Mouse (Mus musculus) C2C12 (cell line): Measurements from ENCODE around the gene Ppp1r11. TPM values are rescaled to one million over a fixed set of nuclear protein-coding genes. Genes with fewer than 3 reads are reported as not detected.
"Not testable (repeated sequence)": the region's sequence is repeated elsewhere in the genome, so short reads cannot be mapped to it uniquely, and the experiment has no call there.

Experiments used
- H3K27me3 ChIP-seq: one replicate; pipeline ENCODE4 v1.6.1; 2011; ENCODE audit not compliant: control insufficient read depth, insufficient read depth, insufficient read length
- H3K36me3 ChIP-seq: one replicate; pipeline ENCODE4 v1.6.1; 2011; ENCODE audit not compliant: control insufficient read depth, insufficient read depth
- H3K4me3 ChIP-seq: one replicate; pipeline ENCODE4 v1.5.1; 2011; ENCODE audit warnings: mild to moderate bottlenecking, control low read depth; ENCODE audit not compliant: poor library complexity, insufficient read depth, severe bottlenecking
- H3K79me2 ChIP-seq: one replicate; pipeline ENCODE4 v1.6.1; 2011; ENCODE audit not compliant: control insufficient read depth, insufficient read depth
- H3K79me3 ChIP-seq: one replicate; pipeline ENCODE4 v1.6.1; 2011; ENCODE audit warnings: low read depth, control low read depth
- H3ac ChIP-seq: one replicate; pipeline ENCODE3; 2011; ENCODE audit warnings: low read depth; ENCODE audit not compliant: control insufficient read depth, insufficient read length
- CEBPB ChIP-seq: IDR thresholded peaks from one replicate; pipeline ENCODE4 v1.6.1; 2011; ENCODE audit warnings: low read depth, mild to moderate bottlenecking, control low read depth, moderate library complexity
- CTCF ChIP-seq: IDR thresholded peaks from one replicate; pipeline ENCODE4 v1.5.1; 2011; ENCODE audit not compliant: control insufficient read depth, insufficient read depth, insufficient read length
- FOSL1 ChIP-seq: IDR thresholded peaks from one replicate; pipeline ENCODE4 v1.8.0; 2011; ENCODE audit warnings: mild to moderate bottlenecking, low read length; ENCODE audit not compliant: poor library complexity, insufficient read depth, severe bottlenecking
- MAX ChIP-seq: IDR thresholded peaks from one replicate; pipeline ENCODE4 v1.6.1; 2011; ENCODE audit warnings: mild to moderate bottlenecking, control low read depth
- MYOD1 ChIP-seq: IDR thresholded peaks from one replicate; pipeline ENCODE4 v1.6.1; 2011; ENCODE audit warnings: low read depth; ENCODE audit not compliant: control insufficient read depth, insufficient read length
- MYOG ChIP-seq: IDR thresholded peaks from one replicate; pipeline ENCODE4 v1.6.1; 2011; ENCODE audit not compliant: control insufficient read depth, insufficient read length; ENCODE audit errors: extremely low read depth
- USF1 ChIP-seq: IDR thresholded peaks from one replicate; pipeline ENCODE4 v1.6.1; 2011; ENCODE audit warnings: low read depth, mild to moderate bottlenecking, control low read depth, moderate library complexity
- polyA plus RNA-seq: library from polyadenylated mRNA; unstranded; fragments of >200 nt; fragmentation: generic; extraction: Trizol; gene quantifications from one replicate; pipeline ENCODE4 v1.2.1, GENCODE M21; 2012; ENCODE audit warnings: missing spikeins

Gene Ppp1r11
- polyA plus RNA-seq, 1 experiment: 181 TPM

- no peaks in the 10 kb centered on the region for H3K79me2 ChIP-seq
- H3K4me3 ChIP-seq: no peak overlapping the region
- no peaks in the 10 kb centered on the region for H3K27me3 ChIP-seq
- TF ChIP-seq MAX (no peak), FOSL1 (no peak), CTCF (no peak), CEBPB (no peak)
- H3K36me3 ChIP-seq: no peaks in the 10 kb centered on the region
- no peaks in the 10 kb centered on the region for H3K79me3 ChIP-seq
- no peak overlapping the region for H3ac ChIP-seq
Measured at GRCm38 (mm10) chr17:36994528-36994927, 43.0 kb upstream of the Ppp1r11 start.

- Histone ChIP-seq H3K4me3 (no peak overlapping the region), H3K79me3 (no peaks in the 10 kb centered on the region), H3K36me3 (no peaks in the 10 kb centered on the region), H3ac (no peak overlapping the region), H3K27me3 (peaks cover 4% of the 10 kb centered on the region), H3K79me2 (no peaks in the 10 kb centered on the region)
- TF ChIP-seq USF1 (no peak), FOSL1 (no peak), MYOG (no peak)
Measured at GRCm38 (mm10) chr17:36993770-36994325, 42.3 kb upstream of the Ppp1r11 start.

- Histone ChIP-seq H3K79me2 (no peaks in the 10 kb centered on the region), H3K79me3 (no peaks in the 10 kb centered on the region), H3ac (no peak overlapping the region), H3K27me3 (peaks cover 13% of the 10 kb centered on the region), H3K4me3 (no peak overlapping the region), H3K36me3 (no peaks in the 10 kb centered on the region)
- TF ChIP-seq USF1 (no peak), MYOG (no peak), MAX (no peak), CEBPB (no peak), MYOD1 (no peak), FOSL1 (no peak), CTCF (no peak)
Measured at GRCm38 (mm10) chr17:36992336-36993104, 41.0 kb upstream of the Ppp1r11 start.

GRCm38 (mm10) chr17:36990630-36991029, 39.1 kb upstream of the Ppp1r11 start:
- H3K4me3 ChIP-seq: not testable (repeated sequence)

GRCm38 (mm10) chr17:36989437-36989836, 37.9 kb upstream of the Ppp1r11 start, which contains the start of gene H2-M5:
H2-M5 (minus strand) TSS chr17:36989537.
- H3K4me3 ChIP-seq: no peak within 1 kb of the TSS
- TF ChIP-seq MYOG (no peak), USF1 (no peak), CTCF (no peak), CEBPB (no peak), FOSL1 (no peak), MAX (no peak), MYOD1 (no peak)

More at GRCm38 (mm10) chr17:36990630-36991029, 39.1 kb upstream of the Ppp1r11 start:
- not testable (repeated sequence) for H3ac ChIP-seq, H3K79me3 ChIP-seq, H3K79me2 ChIP-seq, H3K36me3 ChIP-seq
- H3K27me3 ChIP-seq: peaks cover 17% of the 10 kb centered on the region

GRCm38 (mm10) chr17:36988475-36988874, 36.9 kb upstream of the Ppp1r11 start:
- Histone ChIP-seq H3K4me3 (no peak overlapping the region), H3K27me3 (peaks cover 20% of the 10 kb centered on the region), H3K79me3 (no peaks in the 10 kb centered on the region), H3K79me2 (no peaks in the 10 kb centered on the region), H3ac (no peak overlapping the region), H3K36me3 (no peaks in the 10 kb centered on the region)
- TF ChIP-seq MAX (no peak), MYOG (no peak), MYOD1 (no peak), CTCF (no peak), CEBPB (no peak), USF1 (no peak), FOSL1 (no peak)

More at GRCm38 (mm10) chr17:36989437-36989836, 37.9 kb upstream of the Ppp1r11 start, which contains the start of gene H2-M5:
- H3K27me3 ChIP-seq: peaks cover 20% of the 10 kb centered on the region
- no peaks in the 10 kb centered on the region for H3K79me2 ChIP-seq
- H3K79me3 ChIP-seq: no peaks in the 10 kb centered on the region
- H3K36me3 ChIP-seq: no peaks in the 10 kb centered on the region
- no peak within 1 kb of the TSS for H3ac ChIP-seq
